Mouse (Mus musculus) bone marrow macrophage, adult 2 months (primary cell): Measurements from ENCODE around the gene Sp7.

Experiments
- CTCF ChIP-seq: IDR thresholded peaks from 2 replicates; pipeline ENCODE4 v1.5.1; 2012; ENCODE audit warnings: low read depth, mild to moderate bottlenecking, low read length, moderate library complexity
- POLR2A ChIP-seq: IDR thresholded peaks from 2 replicates; pipeline ENCODE4 v1.6.1; 2012; ENCODE audit warnings: mild to moderate bottlenecking, low read depth, low read length, borderline replicate concordance

DNA sequence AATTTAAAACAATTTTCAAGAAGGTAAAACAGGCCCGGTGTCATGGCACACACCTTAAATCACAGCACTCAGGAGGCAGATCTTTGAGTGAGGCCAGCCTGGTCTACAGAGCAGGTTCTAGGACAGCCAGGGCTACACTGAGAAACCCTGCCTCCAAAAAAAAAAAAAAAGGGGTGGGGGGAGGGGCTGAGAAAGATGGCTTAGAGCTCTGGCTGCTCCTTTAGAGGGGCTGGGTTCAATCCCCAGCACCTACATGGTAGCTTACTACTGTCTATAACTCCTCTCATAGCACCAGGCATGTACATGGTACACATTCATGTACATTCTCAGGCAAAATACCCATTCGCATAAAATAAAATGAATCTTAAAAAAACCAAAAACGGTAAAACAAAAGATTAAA lies 22.5 kb downstream of the Sp7 start:
- TF ChIP-seq CTCF (no peak), POLR2A (no peak)
